Mouse (Mus musculus) brain, embryonic 14.5 days (tissue): ENCODE results near the gene Pip4k2a.

Source experiments
- CTCF ChIP-seq: fragments of 200-500 bp; IDR thresholded peaks from 2 replicates; pipeline ENCODE4 v1.5.1; 2012; ENCODE audit warnings: inconsistent platforms, mild to moderate bottlenecking, moderate library complexity, borderline replicate concordance; ENCODE audit not compliant: insufficient read depth, insufficient read length; ENCODE audit errors: extremely low read depth
- POLR2A ChIP-seq: fragments of 200-500 bp; IDR thresholded peaks from 2 replicates; pipeline ENCODE4 v1.6.1; 2012; ENCODE audit warnings: mild to moderate bottlenecking, inconsistent platforms, borderline replicate concordance; ENCODE audit not compliant: poor library complexity, insufficient read depth, insufficient read length, severe bottlenecking; ENCODE audit errors: extremely low read depth

DNA sequence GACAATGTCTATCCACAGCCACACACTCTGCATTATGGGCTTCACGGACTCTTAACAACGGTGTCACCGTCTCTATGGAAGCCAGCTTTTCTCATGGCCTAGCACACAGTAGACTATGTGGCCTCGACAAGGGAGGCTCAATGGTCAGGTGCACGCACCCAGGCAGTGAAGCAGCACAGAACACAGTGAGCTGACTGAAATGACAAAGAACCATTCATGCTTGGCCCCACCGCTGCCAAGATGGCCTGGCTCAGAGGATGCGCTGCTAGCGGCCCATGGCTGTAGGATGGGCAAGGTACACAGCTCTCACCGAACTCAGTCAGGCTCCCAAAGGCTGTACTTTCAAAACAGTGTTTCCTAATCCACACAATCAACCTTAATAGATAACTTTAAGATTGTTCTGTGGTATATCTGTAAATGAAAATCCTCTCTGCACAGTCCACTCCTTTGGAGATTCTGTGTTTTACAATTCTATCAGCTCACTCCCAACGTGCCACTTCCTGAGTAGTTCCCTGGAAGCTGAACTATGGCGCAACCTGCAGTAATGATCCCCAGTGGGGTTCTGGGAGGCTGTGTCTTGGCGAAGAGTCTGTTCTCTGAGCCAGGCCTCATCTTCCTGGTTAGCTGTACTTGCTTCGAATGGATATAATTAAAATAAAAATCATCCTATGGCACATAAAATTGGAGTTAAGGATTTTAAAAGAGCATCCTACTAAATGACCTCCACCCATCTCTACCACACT, 67.4 kb downstream of the Pip4k2a start:
- TF ChIP-seq CTCF (no peak), POLR2A (no peak)
